In the genomic region with DNA sequence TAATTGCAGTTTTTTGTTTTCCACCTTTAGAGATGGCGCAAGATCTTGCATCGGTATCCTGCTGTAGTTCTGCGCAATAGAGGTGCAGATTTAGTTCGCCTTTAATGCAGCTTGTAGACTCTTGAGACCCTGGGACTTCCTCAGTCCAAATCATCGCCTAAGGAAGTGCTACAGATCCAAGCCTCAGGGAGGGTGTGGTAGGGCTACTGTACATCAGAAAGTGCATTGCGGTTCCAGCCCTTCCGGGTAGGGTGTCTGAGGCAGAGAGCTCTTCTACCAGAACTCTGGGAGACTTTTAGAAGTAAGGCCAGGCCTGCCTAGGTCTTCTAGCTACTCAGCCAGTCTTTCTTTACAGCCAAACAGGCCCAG, we compare ENCODE assay signal across 9 mouse cellular contexts. TPM values are rescaled to one million over a fixed set of nuclear protein-coding genes. Genes with fewer than 3 reads are reported as not detected.
DNase-seq lines count a peak whose midpoint lies in the region; ATAC-seq and TF ChIP-seq lines count a peak whose summit lies in the region.
"Had no signal": no experiment of that assay in that cellular context is flagged by ENCODE, and none has a peak within 500 bp of the region (broad histone marks: within the 10 kb centered on the region; RNA-seq: fewer than 3 reads in every experiment).

No protein-coding gene starts in this region.

- peak overlapping the region; percentile 38; the same call in 1 of the 2 replicates for H3K4me3 ChIP-seq in kidney, adult 2 months (ENCODE audit: insufficient read depth, low read depth, low read length)
- peak overlapping the region; percentile 55 for H3K4me3 ChIP-seq in embryonic facial prominence, embryonic 10.5 days
- H3K4me3 ChIP-seq in hindbrain, embryonic 14.5 days (replicated peaks; ENCODE audit: low read length), result peak overlapping the region; percentile 40
- H3K4me3 ChIP-seq in midbrain, embryonic 15.5 days, result peak overlapping the region; percentile 50

- no peak for TF ChIP-seq POLR2A in kidney, adult 2 months (IDR thresholded peaks at IDR 0.05; ENCODE audit: low read depth, low read length)

- H3K9ac ChIP-seq in hindbrain, embryonic 14.5 days, result peak overlapping the region; percentile 66
- H3K9ac ChIP-seq in midbrain, embryonic 15.5 days, result peak overlapping the region; percentile 50; the same call in 1 of the 2 replicates

- H3K27ac ChIP-seq in kidney, adult 2 months (ENCODE audit: insufficient read depth, low read depth, low read length), result no peak overlapping the region
- H3K27ac ChIP-seq in embryonic facial prominence, embryonic 10.5 days (replicated peaks), result peak overlapping the region; percentile 68
- H3K27ac ChIP-seq in hindbrain, embryonic 14.5 days, result no peak overlapping the region
- no peak overlapping the region for H3K27ac ChIP-seq in midbrain, embryonic 15.5 days
- H3K27ac ChIP-seq: macrophage had no signal

- peak; percentile 43; the same call in 1 of the 2 replicates for ATAC-seq in hindbrain, embryonic 14.5 days (ENCODE audit: low FRiP score)
- ATAC-seq in midbrain, embryonic 15.5 days (replicated peaks), result peak; percentile 62

- WGBS in kidney, adult 2 months, result 7% methylated on average over 7 of the region's 7 CpGs
- WGBS in embryonic facial prominence, embryonic 10.5 days, result 1% methylated on average over 7 of the region's 7 CpGs
- WGBS in hindbrain, embryonic 14.5 days, result 2% methylated on average over 7 of the region's 7 CpGs
- WGBS in midbrain, embryonic 15.5 days, result 2% methylated on average over 7 of the region's 7 CpGs

- no peaks in the 10 kb centered on the region for H3K9me3 ChIP-seq in embryonic facial prominence, embryonic 10.5 days
- no peaks in the 10 kb centered on the region for H3K9me3 ChIP-seq in hindbrain, embryonic 14.5 days (ENCODE audit: control insufficient read depth, low read length)
- no peaks in the 10 kb centered on the region for H3K9me3 ChIP-seq in midbrain, embryonic 15.5 days

- no peaks in the 10 kb centered on the region for H3K36me3 ChIP-seq in kidney, adult 2 months (ENCODE audit: control insufficient read depth, insufficient read depth, low read length)
- no peaks in the 10 kb centered on the region for H3K36me3 ChIP-seq in embryonic facial prominence, embryonic 10.5 days (replicated peaks)
- H3K36me3 ChIP-seq in hindbrain, embryonic 14.5 days (replicated peaks; ENCODE audit: control insufficient read depth, insufficient read depth), result no peaks in the 10 kb centered on the region
- H3K36me3 ChIP-seq in midbrain, embryonic 15.5 days (replicated peaks), result no peaks in the 10 kb centered on the region

- no peak for TF ChIP-seq CTCF in kidney, adult 2 months (conservative IDR thresholded peaks at IDR 0.05; ENCODE audit: insufficient read depth, insufficient read length, low read depth, low read length)

- peak overlapping the region; percentile 63 for H3K4me2 ChIP-seq in hindbrain, embryonic 14.5 days (replicated peaks)
- peak overlapping the region; percentile 73 for H3K4me2 ChIP-seq in midbrain, embryonic 15.5 days

- DNase-seq in kidney, adult 2 months, result no peak
- no peak for DNase-seq in kidney, postnatal 10 days
- no peak for DNase-seq in embryonic facial prominence, embryonic 10.5 days (ENCODE audit: low spot score)
- DNase-seq in hindbrain, embryonic 14.5 days (ENCODE audit: low spot score), result no peak
- no peak for DNase-seq in left cerebral cortex, adult 8-10 months (ENCODE audit: low spot score in 2 of 2)
- no peak for DNase-seq in thymus, adult 18-20 months
- no peak for DNase-seq in ovary, postnatal 14 days (ENCODE audit: low spot score)

- no peaks in the 10 kb centered on the region for H3K4me1 ChIP-seq in kidney, adult 2 months (ENCODE audit: control insufficient read depth, insufficient read depth, low read length)
- H3K4me1 ChIP-seq in embryonic facial prominence, embryonic 10.5 days, result peaks cover 49% of the 10 kb centered on the region
- H3K4me1 ChIP-seq in hindbrain, embryonic 14.5 days (replicated peaks; ENCODE audit: control insufficient read depth, insufficient read depth, low read length), result peaks cover 3% of the 10 kb centered on the region; the same call in 1 of the 2 replicates
- peaks cover 22% of the 10 kb centered on the region for H3K4me1 ChIP-seq in midbrain, embryonic 15.5 days

- no peaks in the 10 kb centered on the region for H3K27me3 ChIP-seq in kidney, adult 2 months (replicated peaks; ENCODE audit: control insufficient read depth, insufficient read depth, low read length)
- peaks cover 47% of the 10 kb centered on the region for H3K27me3 ChIP-seq in embryonic facial prominence, embryonic 10.5 days (replicated peaks; ENCODE audit: low read depth, poor library complexity, severe bottlenecking)
- H3K27me3 ChIP-seq in hindbrain, embryonic 14.5 days (ENCODE audit: control insufficient read depth, insufficient read depth, low read length), result peaks cover 45% of the 10 kb centered on the region
- H3K27me3 ChIP-seq in midbrain, embryonic 15.5 days (replicated peaks), result peaks cover 39% of the 10 kb centered on the region

RNA-seq across cellular contexts. Expression of a gene that starts 15.2 kb away (rescaled TPM):
- 4.0 and 5.3 TPM in 2 replicates for polyA plus RNA-seq in kidney, adult 2 months (2012; rRNA removed)
- 13.8 and 23.6 TPM in 2 replicates for polyA plus RNA-seq in embryonic facial prominence, embryonic 10.5 days (2016; fragmentation: Nextera tagmentation; extraction: Ambion mirVana)
- 9.6 and 13.2 TPM in 2 replicates for polyA plus RNA-seq in hindbrain, embryonic 14.5 days (2014; fragmentation: Nextera tagmentation; extraction: Ambion mirVana)
- polyA plus RNA-seq in midbrain, embryonic 15.5 days (2015; fragmentation: Nextera tagmentation; extraction: Ambion mirVana), result 10.5 and 16.3 TPM in 2 replicates
- total RNA-seq in left cerebral cortex, adult 8-10 months (2022), result 1 to 10 TPM; 3.4 to 5.1 (median 3.5) TPM
- polyA plus RNA-seq: macrophage had no signal
